Mouse (Mus musculus) cerebellum, postnatal 10 days (tissue): ENCODE measurements around the gene Methig1.
"Not testable (repeated sequence)": the region's sequence is repeated elsewhere in the genome, so short reads cannot be mapped to it uniquely, and the experiment has no call there.

Experiments
- DNase-seq, 2 experiments: peaks; one replicate each; pipeline ENCODE4 v3.0.0; 2021; ENCODE audit warnings: mixed read lengths in 2 of 2

Methig1 gene

DNA sequence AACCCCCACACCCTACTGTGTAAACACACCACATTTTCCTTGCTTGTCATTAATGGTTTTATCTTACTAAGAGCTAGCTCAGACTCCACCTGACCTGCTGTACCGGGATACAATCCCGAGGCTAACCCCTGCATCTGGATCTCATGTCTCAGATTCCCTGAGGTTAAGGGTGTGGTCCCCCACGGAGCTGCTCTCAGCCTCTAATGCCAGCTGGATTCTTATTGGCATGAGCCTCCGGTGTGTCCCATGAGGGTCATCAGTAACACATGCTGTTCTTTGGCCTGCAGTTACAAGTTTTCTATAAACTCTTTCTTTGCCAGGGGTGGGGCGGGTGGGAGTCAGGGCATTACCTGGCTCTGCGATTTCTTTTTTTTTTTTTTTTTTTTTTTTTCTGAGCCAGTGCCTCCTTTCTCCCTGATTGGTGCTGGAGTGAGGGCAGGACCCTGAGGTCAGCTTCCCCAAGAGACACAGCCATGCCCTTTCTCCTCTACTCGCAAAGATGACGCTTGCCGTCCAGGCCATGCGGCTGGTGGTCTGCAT lies at the start of gene Methig1, which contains the start of gene Mettl7a2:
Gene Methig1, plus strand, starts transcription at position 439 of the 540 bp plus-strand sequence.
Gene Mettl7a2, plus strand, starts transcription at position 490 of the 540 bp plus-strand sequence.
- DNase-seq: no peak

DNA sequence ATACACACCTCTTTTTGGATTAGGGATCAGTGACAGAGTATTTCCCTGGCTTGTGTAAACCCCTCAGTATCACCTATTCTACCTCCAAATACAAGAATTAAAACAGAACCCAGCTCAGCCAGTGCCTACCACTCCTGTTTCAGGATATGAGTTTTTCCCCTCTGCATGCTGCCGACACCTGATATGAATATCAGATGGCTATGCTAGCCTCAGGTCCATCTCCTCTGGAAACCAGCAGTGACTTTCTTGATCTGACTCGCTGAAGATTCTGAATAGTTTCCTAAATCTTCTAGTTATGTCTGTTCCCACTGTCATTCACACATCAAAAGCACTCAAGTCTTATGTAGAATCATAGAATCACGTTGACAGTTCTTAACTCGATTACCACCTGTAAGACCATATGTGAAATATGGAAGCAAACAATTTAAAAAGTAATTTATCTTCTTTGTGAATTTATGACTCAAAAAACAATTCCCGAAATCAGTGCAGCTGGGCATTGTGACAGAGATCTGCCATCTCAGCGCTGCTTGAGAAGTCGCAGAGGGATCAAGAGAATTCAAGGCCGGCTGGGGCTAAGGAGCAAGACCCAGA lies 49.4 kb upstream of the Methig1 start:
- DNase-seq: no peak

DNA sequence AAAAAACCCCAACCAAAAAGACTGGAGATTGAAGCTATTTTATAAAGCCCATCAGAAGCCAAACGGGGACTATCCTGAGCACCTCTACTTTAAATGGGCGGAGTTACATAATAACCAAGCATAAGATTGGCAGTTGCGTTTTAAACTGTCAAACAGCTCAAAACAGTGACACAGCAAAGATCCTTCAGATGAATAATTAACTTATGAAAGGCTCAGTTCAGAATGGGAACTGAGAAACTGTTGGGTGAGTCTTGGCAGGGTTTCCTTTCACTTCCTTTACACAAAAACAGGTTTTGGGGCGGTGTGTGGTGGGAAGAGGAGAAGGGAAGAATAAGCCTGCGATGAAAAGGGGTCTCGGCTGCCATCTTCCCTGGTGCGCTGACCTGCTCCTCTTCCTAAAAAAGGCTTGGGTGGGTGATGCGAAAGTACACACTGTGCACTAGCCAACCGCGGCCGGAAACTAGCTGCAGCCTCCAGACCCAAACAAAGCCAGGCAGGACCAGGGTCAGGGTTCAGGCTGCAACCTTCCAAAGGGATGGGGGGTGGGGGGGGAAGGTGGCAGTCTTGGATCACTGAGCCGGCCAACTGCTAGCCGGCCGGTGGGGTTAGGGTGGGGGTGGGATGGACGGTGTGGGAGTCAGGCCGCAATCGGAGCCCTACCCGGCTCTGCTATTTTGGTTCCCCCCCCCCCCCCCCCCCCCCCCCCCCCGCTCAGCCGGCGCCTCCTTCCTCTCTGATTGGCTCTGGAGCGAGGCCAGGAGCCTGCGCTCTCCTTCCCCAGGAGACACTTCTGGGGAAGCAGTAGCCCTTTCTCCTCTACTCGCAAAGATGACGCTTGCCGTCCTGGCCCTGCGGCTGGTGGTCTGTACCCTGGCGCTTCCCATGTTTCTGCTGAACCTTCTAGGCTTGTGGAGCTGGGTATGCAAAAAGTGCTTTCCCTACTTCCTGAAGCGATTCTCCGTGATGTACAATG lies 48.6 kb upstream of the Methig1 start, which contains the start of gene Mettl7a1:
Gene Mettl7a1, plus strand, starts transcription at position 122 of the 973 bp plus-strand sequence.
- peak; percentile 90 to 92 for DNase-seq

DNA sequence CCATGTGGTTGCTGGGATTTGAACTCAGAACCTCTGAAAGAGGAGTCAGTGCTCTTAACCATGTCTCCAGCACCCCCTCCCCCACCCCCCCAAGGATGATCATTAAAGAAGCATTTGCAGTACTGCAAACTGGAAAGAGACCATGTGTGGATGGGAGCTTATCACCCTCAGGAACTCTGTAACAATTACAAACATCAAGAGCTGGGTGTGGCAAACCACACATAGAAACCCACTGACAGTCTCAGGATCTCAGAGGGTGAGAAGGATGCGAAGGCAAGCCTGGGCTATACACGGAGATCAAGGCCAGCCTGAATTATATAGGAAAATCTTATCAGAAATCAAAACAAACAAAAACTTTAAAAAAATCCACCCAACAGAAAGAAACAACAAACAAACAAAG lies 46.7 kb upstream of the Methig1 start:
- DNase-seq: no peak

DNA sequence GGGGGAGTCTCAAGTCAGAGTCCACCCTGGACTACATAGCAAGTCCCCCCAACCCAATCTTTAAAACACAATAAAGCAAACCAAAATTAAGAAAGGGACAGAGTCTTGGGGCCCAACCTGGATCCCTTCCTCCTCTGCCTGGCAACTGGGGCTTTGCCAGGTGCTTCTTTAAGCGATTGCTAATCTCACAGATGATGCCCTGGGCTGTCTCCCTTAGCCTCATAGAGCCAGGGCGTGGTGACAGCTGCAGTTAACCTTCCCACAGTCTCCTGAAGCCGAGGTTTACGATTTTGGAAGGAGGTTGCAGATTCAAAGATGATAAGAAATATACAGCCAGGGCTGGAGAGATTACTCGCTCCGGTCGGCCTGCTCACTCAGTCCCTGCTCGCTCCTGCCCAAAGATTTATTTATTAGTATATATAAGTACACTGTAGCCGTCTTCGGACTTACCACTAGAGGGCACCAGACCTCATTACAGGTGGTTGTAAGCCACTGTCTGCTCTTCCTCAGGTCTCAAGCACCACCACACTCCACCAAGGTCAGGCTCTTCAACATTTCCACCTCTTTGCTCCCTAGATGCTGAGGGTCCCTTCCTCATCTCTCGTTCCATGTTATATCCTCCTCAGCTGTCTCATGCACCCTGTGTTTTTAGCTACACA lies 45.4 kb upstream of the Methig1 start:
- peak; percentile 57 to 73 for DNase-seq

DNA sequence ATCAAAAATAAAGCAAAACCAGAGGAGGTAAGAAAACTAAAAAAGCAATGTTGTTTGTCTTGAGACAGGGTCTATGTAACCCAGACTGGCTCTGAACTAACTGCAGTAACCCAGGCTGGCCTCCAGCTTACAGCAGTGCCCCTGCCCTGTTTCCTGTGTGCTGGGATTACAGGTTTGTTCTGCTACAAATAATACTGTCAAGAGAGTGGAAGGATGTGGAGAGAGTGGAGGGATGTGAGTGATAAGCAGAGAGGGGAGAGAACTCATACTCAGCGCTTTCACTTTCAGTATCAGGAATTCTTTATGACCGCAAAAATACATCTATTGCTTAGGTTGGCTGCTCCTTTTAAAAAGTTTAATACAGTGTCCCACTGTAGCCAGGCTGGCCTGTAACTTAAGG lies 40.6 kb upstream of the Methig1 start:
- no peak for DNase-seq

DNA sequence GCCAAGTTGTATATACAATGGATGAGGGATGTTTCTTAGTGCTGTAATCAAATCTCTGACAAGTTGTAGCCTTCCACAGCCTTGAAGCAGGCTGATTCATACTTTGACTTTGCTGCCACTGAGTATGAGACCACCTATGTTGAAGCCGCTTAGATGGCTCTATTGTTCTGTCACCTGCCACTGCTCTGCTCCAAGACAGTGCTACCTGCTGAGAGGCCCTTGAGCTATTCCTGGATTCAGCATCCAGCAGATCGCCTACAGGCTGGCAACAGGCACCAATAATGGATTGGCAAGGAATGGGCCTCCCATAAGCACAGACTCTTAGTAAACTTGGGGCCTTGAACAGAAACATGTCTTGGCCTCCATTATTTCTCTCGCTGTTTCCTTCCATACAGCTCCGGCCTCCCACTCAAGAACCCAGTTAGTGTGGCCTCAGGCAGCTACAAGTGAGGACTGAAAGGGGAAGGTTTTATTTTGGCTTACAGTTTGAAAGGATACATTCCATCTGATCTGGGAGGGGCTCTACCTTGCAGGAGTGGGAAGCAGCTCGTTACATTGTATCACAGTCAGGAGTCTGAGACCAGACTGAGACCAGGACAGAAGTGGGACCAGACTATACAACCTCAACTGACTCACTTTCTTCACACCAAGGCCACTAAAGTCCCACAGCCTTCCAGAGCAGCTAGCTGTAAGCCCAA lies 38.4 kb upstream of the Methig1 start:
- no peak for DNase-seq

DNA sequence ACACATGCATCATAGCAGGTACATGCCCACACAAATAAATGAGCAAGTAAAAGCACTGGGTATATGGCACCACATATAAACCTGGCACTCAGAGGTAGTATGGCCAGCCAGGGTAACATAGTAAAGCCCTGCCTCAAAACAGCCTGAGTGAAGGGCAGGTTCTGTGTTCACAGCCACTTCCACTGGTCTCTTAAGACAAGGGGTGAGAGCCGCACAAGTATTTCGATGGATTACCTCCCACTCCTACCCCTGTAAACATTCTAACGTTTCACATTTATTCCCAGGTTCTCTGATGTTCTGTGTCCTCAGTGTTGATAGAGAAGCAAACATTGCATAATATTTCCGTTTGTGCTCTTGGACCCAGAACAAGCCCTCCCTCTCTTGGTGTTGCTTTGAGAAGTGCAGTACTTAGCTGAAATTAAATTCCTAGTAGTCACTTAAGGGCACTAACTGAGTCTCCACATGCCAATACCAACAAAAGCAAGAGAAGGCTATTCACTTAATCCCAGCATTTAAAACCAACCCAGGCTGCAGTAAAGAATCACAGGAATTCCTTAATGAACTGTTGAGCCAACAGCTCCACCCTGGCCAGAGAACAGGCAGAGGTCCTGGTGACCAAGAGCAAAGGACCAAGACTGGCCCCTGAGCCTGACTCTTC lies 34.8 kb upstream of the Methig1 start:
- DNase-seq: not testable (repeated sequence)

DNA sequence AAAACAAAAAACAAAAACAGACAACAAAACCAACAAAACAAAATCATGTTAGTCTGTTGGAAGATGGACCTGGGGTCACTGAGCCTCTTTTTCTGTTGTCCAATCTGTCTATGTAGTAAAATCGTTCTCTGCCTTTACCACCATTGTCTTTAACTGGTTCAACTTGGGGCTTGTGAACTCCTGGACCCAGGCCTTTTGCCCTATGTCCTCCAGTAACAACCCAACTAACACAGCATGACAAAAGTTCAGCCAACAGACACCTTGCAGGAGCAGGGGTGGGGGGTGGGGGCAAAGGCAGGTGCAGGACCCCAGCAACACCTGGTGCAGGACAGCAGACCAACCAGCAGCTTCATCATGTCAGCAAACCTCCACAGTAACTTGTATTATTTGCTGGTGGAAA lies 33.1 kb upstream of the Methig1 start:
- no peak for DNase-seq

DNA sequence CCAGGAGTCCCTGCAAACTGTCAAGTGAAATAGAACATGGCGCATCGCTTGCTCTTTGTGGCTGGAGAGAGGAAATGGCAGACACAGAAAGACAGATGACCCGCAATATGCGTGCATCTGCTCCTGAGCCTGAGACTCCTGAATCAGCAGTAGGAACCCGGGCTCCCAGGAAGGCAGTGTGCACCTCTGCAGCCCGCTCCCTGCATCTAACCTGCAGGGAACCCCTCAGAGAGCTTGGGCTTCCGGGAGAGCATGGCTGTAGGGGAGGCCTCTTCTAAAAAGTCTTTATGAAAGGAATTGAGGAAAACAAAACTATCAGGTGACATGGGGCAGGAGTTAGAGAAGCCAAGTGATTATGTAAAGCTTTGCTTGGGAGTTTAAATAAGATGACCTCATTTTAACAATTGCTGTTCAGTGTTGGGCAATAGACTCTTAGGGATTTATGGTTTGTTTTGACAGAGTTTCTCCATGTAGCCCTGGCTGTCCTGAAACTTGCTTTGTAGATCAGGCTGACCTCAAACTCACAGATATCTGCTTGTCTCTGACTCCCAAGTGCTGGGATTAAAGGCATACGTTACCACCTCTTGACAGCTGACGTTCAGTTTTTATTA lies 32.5 kb upstream of the Methig1 start:
- peak in 1 of 2 experiments; percentile 18 for DNase-seq

DNA sequence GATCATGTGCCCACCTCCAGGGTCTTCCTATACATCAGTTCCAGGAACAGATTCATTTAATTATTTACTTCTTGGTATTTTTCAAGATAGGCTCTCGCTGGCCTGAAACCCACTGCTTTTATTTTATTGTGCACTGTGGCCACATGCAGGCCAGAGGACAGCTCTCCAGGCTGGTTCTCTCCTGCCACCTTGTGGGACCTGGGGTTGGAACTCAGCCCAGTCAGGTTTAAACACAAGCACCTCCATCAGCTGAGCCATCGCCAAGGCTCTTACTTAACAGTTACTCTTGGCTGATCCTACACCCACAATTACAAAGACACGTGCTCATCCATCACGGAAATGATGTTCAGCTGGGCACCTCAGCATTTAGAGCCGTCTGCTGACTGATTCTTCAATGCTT lies 31.8 kb upstream of the Methig1 start:
- DNase-seq: peak; percentile 77 to 79

DNA sequence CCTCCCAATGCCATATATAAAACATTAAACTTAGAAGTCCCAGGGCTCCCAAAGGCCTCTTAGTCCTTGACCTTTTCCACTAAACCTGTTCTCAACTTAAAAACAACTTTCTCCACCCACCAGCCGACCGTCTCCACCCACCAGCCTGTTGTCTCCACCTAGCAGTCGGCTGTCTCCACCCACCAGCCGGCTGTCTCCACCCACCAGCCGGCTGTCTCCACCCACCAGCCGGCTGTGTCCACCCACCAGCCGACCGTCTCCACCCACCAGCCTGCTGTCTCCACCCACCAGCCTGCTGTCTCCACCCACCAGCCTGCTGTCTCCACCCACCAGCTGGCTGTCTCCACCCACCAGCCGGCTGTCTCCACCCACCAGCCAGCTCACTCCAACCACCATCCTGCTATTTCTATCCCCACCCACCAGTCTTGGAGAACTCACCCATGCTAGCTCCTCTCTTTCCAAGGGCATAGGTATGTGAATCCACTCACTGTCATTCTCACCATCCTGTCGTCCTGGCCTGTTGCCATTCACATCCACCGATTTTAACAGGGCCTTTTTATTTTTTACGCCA lies 28.8 kb upstream of the Methig1 start:
- no peak for DNase-seq

DNA sequence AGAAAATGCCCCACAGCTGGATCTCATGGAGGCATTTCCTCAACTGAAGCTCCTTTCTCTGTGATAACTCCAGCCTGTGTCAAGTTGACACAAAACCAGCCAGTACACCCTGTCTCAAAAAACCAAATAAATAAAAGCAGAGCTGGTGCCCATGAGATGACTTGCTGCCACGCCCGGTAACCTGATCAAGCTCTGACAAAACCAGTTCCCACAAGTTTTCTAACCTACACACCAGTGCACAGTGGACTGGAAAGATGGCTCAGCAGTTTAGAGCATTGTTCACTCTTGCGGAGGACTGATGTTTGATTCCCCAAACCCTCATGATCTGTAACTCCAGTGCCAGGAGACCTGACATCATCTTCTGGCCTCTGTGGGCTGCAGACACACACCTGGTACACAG lies 27.7 kb upstream of the Methig1 start:
- DNase-seq: no peak

DNA sequence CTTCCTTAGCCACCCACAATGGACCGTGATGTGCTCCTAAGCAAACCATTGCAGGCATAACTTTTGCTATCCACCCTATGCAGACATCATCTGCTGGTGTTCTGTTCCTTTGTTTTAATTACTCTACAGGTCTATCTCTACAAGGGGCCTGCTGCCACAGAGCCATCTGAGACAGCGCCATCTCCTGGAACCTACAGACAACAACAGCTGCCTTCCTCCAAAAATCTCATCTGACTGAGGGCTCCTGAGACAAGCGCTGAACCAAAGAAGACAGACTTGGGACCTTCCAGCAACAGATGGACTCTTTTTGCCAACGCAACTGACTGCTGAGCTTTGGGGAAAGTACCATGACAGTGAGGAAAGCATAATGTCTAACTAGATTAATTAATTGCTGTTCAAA lies 24.9 kb upstream of the Methig1 start:
- DNase-seq: not testable (repeated sequence)

DNA sequence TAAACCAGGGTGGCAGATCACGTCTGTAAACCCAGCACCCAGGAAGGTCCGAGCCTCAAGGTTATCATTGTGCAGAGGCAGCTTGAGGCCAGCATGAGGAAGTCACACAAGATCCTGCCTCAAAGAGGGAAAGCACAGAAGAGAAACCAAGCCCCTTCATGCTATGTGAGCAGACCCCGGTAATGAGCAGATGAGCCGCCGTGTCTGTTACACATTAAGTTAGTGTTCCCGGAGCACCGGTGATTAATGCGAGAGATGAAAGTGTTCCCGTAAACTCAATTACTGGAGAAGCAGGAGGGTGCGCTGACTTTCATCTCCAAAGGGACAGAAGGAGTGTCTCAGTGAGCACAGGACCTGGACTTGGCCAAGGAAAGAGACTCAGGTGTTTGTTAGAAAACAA lies 23.6 kb upstream of the Methig1 start:
- not testable (repeated sequence) for DNase-seq

DNA sequence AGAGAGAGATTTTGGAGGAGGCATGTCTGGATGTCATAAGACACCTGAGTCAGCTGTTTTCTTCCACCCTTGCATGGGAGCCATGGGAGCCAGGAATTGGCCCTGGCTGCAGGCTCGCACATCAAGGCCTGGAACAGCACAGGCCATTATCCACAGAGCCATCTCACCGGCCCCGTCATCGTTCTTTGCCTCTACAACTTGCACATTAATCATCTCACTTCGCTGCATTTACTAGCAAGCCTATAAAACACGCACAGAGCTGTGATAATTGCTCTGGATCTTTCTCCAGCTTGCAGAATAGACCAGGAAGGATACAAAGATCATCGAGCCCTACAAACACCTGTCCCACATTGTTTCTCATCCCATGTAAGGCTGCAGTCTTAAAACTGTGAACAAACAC lies 22.2 kb upstream of the Methig1 start:
- DNase-seq: no peak

DNA sequence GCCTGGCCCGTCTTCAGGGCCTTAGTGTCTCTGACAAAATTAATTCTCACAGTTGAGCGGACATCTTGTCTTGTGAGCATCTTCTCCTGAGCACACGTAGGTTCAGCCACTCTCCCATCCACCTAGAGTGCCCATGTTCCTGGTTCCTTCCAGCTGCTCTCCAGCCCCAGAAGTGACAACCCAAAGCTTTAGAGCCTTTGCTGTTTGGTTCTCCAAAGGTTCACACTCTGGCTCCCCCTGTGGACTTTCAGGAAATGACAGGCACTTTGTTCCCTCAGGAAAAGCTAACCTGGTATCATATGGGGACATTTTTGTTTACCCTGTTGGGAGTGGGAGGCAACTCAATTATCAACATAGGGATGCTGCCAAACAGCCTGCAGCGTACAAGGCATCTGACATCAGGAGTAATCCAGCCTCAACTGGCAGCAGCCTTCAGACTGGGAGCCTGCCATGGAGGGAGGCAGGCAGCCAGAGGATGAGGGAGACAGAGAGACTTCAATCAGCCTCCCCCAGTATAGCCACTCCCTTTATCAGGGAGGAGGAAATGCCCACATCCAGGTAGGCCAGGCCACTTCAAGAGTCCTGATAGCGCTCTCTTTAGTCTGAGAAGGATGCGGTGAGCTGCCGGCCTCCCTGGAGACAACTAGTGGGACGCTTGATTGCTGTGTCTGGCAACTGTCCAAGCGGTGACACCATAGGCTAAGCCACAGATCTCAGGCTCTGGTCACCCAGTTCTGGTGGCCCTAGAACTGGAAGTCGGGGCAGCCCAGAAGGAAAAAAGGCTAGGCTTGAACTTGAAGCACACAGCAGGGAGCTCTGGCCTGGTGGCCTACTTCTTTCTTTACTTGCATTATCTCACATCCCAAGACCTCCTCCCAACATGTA lies 20.6 kb upstream of the Methig1 start:
- DNase-seq: peak; percentile 63 to 67

DNA sequence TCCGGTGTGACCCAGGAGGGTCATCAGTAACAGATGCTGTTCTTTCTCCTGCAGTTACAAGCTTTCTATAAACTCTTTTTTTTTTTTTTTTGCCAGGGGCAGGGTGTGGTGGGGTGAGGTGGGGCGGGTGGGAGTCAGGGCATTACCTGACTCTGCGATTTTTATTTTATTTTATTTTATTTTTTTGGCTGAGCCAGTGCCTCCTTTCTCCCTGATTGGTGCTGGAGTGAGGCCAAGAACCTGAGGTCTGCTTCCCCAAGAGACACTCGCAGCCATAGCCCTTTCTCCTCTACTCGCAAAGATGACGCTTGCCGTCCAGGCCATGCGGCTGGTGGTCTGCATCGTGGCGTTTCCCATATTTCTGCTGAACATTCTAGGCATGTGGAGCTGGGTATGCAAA lies 18.3 kb upstream of the Methig1 start, which contains the start of gene Mettl7a3:
Gene Mettl7a3, plus strand, starts transcription at position 301 of the 400 bp plus-strand sequence.
- DNase-seq: peak; percentile 48 to 57

DNA sequence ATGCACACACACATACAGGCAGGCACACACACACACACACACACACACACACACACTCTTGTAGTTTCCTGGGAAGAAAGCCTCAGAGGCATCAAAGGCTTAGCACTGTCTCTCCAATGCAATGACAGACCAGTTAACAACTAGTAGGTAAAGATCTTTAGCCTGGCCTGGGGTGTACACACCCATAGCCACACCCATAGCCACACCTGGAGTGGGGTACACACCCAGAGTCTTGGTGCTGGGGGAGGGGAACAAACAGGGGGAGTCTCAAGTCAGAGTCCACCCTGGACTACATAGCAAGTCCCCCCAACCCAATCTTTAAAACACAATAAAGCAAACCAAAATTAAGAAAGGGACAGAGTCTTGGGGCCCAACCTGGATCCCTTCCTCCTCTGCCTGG lies 15.6 kb upstream of the Methig1 start:
- not testable (repeated sequence) for DNase-seq

DNA sequence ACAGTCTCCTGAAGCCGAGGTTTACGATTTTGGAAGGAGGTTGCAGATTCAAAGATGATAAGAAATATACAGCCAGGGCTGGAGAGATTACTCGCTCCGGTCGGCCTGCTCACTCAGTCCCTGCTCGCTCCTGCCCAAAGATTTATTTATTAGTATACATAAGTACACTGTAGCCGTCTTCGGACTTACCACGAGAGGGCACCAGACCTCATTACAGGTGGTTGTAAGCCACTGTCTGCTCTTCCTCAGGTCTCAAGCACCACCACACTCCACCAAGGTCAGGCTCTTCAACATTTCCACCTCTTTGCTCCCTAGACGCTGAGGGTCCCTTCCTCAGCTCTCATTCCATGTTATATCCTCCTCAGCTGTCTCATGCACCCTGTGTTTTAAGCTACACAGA lies 15.1 kb upstream of the Methig1 start:
- peak; percentile 84 to 85 for DNase-seq
